Mouse (Mus musculus) limb, embryonic 13.5 days (tissue): ENCODE measurements around the gene Hif3a. TPM values are rescaled to one million over a fixed set of nuclear protein-coding genes. Genes with fewer than 3 reads are reported as not detected.

Experiments
- polyA plus RNA-seq: library from polyadenylated mRNA; unstranded; fragments of >200 nt; fragmentation: Nextera tagmentation; extraction: Ambion mirVana; gene quantifications from 2 replicates; pipeline ENCODE4 v1.2.1, GENCODE M21; 2015

The Hif3a gene
- polyA plus RNA-seq, 1 experiment from 2014 or later: 14.9 TPM

Other genes with a start within 250 kb of the Hif3a start
- 117 and 124 TPM in 2 replicates for gene Strn4, start 246.5 kb downstream of the Hif3a start, polyA plus RNA-seq
- 32.4 and 33.3 TPM in 2 replicates for gene Fkrp, start 245.7 kb downstream of the Hif3a start, polyA plus RNA-seq
- 20.8 and 20.9 TPM in 2 replicates for gene Prkd2, start 219.5 kb downstream of the Hif3a start, polyA plus RNA-seq
- gene Dact3, start 187.1 kb downstream of the Hif3a start, polyA plus RNA-seq: 5.1 and 6.1 TPM in 2 replicates
- 15.4 and 16.0 TPM in 2 replicates for gene Gng8, start 170.6 kb downstream of the Hif3a start, polyA plus RNA-seq
- gene Ptgir, start 155.9 kb downstream of the Hif3a start, polyA plus RNA-seq: 2.0 TPM in 2 replicates
- gene Calm3, start 138.3 kb downstream of the Hif3a start, polyA plus RNA-seq: 103 and 115 TPM in 2 replicates
- gene Pnmal2, start 117.7 kb downstream of the Hif3a start, polyA plus RNA-seq: 22.7 and 23.4 TPM in 2 replicates
- 1.00 and 1.0 TPM in 2 replicates for gene Pnmal1, start 102.7 kb downstream of the Hif3a start, polyA plus RNA-seq
- gene Gm42372, start 79.3 kb downstream of the Hif3a start, polyA plus RNA-seq: 0.27 and 0.31 TPM in 2 replicates
- 33.0 and 33.1 TPM in 2 replicates for gene Ccdc8, start 69.7 kb downstream of the Hif3a start, polyA plus RNA-seq
- gene Ppp5c, start 34.5 kb downstream of the Hif3a start, polyA plus RNA-seq: 115 and 118 TPM in 2 replicates
- gene Psg16, start 11.6 kb upstream of the Hif3a start, polyA plus RNA-seq: 0.06 and 0.17 TPM in 2 replicates
- gene Ceacam3, start 87.9 kb upstream of the Hif3a start, polyA plus RNA-seq: not detected in 2 replicates
- gene Psg29, start 141.1 kb upstream of the Hif3a start, polyA plus RNA-seq: not detected in 2 replicates